10 mouse cellular contexts compared by ENCODE assay signal in genomic region chr11:57719631-57720030, GRCm38 (mm10).
DNase-seq lines count a peak whose midpoint lies in the region; ATAC-seq lines count a peak whose summit lies in the region.
"Had no signal": no experiment of that assay in that cellular context is flagged by ENCODE, and none has a peak within 500 bp of the region (broad histone marks: within the 10 kb centered on the region; RNA-seq: fewer than 3 reads in every experiment).

No protein-coding gene starts in this region.

- H3K9me3 ChIP-seq in neural tube, embryonic 13.5 days = no peaks in the 10 kb centered on the region
- H3K9me3 ChIP-seq in embryonic facial prominence, embryonic 13.5 days = no peaks in the 10 kb centered on the region
- H3K9me3 ChIP-seq in limb, embryonic 12.5 days = no peaks in the 10 kb centered on the region
- H3K9me3 ChIP-seq in stomach, embryonic 16.5 days (replicated peaks; ENCODE audit: control insufficient read depth, low read length) = no peaks in the 10 kb centered on the region
- H3K9me3 ChIP-seq: heart, embryonic 12.5 days; megakaryocyte, embryonic 14.5 days had no signal

- 0 out of 2 replicates have a peak, but pooled peaks cover 3% of the 10 kb centered on the region for H3K36me3 ChIP-seq in neural tube, embryonic 13.5 days
- H3K36me3 ChIP-seq in embryonic facial prominence, embryonic 13.5 days = peaks cover 20% of the 10 kb centered on the region
- peaks cover 21% of the 10 kb centered on the region for H3K36me3 ChIP-seq in limb, embryonic 12.5 days
- H3K36me3 ChIP-seq in stomach, embryonic 16.5 days (ENCODE audit: control insufficient read depth, insufficient read depth, low read length) = no peaks in the 10 kb centered on the region

- peaks cover 6% of the 10 kb centered on the region; the same call in 1 of the 2 replicates for H3K4me1 ChIP-seq in neural tube, embryonic 13.5 days (replicated peaks)
- H3K4me1 ChIP-seq in embryonic facial prominence, embryonic 13.5 days = peaks cover 21% of the 10 kb centered on the region; the same call in 1 of the 2 replicates
- H3K4me1 ChIP-seq in limb, embryonic 12.5 days (replicated peaks) = peaks cover 20% of the 10 kb centered on the region
- peaks cover 8% of the 10 kb centered on the region; the same call in 1 of the 2 replicates for H3K4me1 ChIP-seq in stomach, embryonic 16.5 days (ENCODE audit: control insufficient read depth, insufficient read depth, low read length)
- H3K4me1 ChIP-seq: megakaryocyte, embryonic 14.5 days had no signal

- no peak for DNase-seq in neural tube, embryonic 10.5 days (ENCODE audit: extremely low spot score, low spot score)
- DNase-seq in heart, postnatal 4 days = no peak
- DNase-seq in testis, postnatal 10 days (ENCODE audit: low spot score) = no peak
- no peak for DNase-seq in left cerebral cortex, adult 11 months (ENCODE audit: low spot score)

- H3K9ac ChIP-seq in neural tube, embryonic 13.5 days = no peak overlapping the region
- no peak overlapping the region for H3K9ac ChIP-seq in embryonic facial prominence, embryonic 13.5 days
- H3K9ac ChIP-seq in limb, embryonic 12.5 days (replicated peaks) = no peak overlapping the region
- H3K9ac ChIP-seq in stomach, embryonic 16.5 days (ENCODE audit: low read length) = no peak overlapping the region
- H3K9ac ChIP-seq: heart, embryonic 12.5 days had no signal

- ATAC-seq in neural tube, embryonic 13.5 days (ENCODE audit: low read depth) = no peak
- ATAC-seq in embryonic facial prominence, embryonic 13.5 days (ENCODE audit: insufficient number of reproducible peaks, insufficient read depth, low FRiP score, low TSS enrichment, low read depth) = no peak
- no peak for ATAC-seq in limb, embryonic 12.5 days (ENCODE audit: insufficient number of reproducible peaks, insufficient read depth, low FRiP score, low TSS enrichment, low read depth)
- peak; percentile 51 for ATAC-seq in stomach, embryonic 16.5 days (ENCODE audit: insufficient read depth, low FRiP score)

- H3K4me3 ChIP-seq in neural tube, embryonic 13.5 days = no peak overlapping the region
- H3K4me3 ChIP-seq in embryonic facial prominence, embryonic 13.5 days = no peak overlapping the region
- H3K4me3 ChIP-seq in limb, embryonic 12.5 days (replicated peaks) = no peak overlapping the region
- H3K4me3 ChIP-seq in stomach, embryonic 16.5 days (replicated peaks; ENCODE audit: low read length) = no peak overlapping the region
- H3K4me3 ChIP-seq: heart, embryonic 12.5 days; megakaryocyte, embryonic 14.5 days had no signal

- H3K4me2 ChIP-seq in neural tube, embryonic 13.5 days = no peak overlapping the region
- 0 out of 2 replicates have a peak overlapping the region, but pooled peaks have one; percentile 7 for H3K4me2 ChIP-seq in embryonic facial prominence, embryonic 13.5 days
- no peak overlapping the region for H3K4me2 ChIP-seq in limb, embryonic 12.5 days
- no peak overlapping the region for H3K4me2 ChIP-seq in stomach, embryonic 16.5 days (ENCODE audit: low read depth, low read length)
- H3K4me2 ChIP-seq: heart, embryonic 12.5 days had no signal

- 51% methylated on average over 7 of the region's 7 CpGs for WGBS in neural tube, embryonic 13.5 days
- WGBS in embryonic facial prominence, embryonic 13.5 days = 24% methylated on average over 7 of the region's 7 CpGs
- WGBS in limb, embryonic 12.5 days = 37% methylated on average over 7 of the region's 7 CpGs
- 21% methylated on average over 7 of the region's 7 CpGs for WGBS in stomach, embryonic 16.5 days

- no peaks in the 10 kb centered on the region for H3K27me3 ChIP-seq in neural tube, embryonic 13.5 days
- no peaks in the 10 kb centered on the region for H3K27me3 ChIP-seq in embryonic facial prominence, embryonic 13.5 days
- no peaks in the 10 kb centered on the region for H3K27me3 ChIP-seq in limb, embryonic 12.5 days
- no peaks in the 10 kb centered on the region for H3K27me3 ChIP-seq in stomach, embryonic 16.5 days (ENCODE audit: control insufficient read depth, insufficient read depth, low read length)
- H3K27me3 ChIP-seq: heart, embryonic 12.5 days had no signal

- 0 out of 2 replicates have a peak overlapping the region, but pooled peaks have one; percentile 13 for H3K27ac ChIP-seq in neural tube, embryonic 13.5 days (replicated peaks)
- H3K27ac ChIP-seq in embryonic facial prominence, embryonic 13.5 days = peak overlapping the region; percentile 4; the same call in 1 of the 2 replicates
- H3K27ac ChIP-seq in limb, embryonic 12.5 days = peak overlapping the region; percentile 53; the same call in 1 of the 2 replicates
- 0 out of 2 replicates have a peak overlapping the region, but pooled peaks have one; percentile 48 for H3K27ac ChIP-seq in stomach, embryonic 16.5 days (ENCODE audit: low read length)
